Mouse (Mus musculus) embryo, embryonic 9.5 days (tissue): ENCODE results near the gene Bola1.
A peak's percentile ranks its signal among the peaks of the same experiment; 100 is the strongest.
"Not testable (repeated sequence)": the region's sequence is repeated elsewhere in the genome, so short reads cannot be mapped to it uniquely, and the experiment has no call there.

Experiments used
- DNase-seq: peaks from one replicate; pipeline ENCODE4 v3.0.0-alpha.2; 2017; ENCODE audit errors: extremely low spot score

Bola1 gene

GRCm38 (mm10) chr3:96226695-96227648 lies 7.5 kb upstream of the Bola1 start:
- no peak for DNase-seq

- no peak for DNase-seq
Observed at GRCm38 (mm10) chr3:96225421-96225820, 5.9 kb upstream of the Bola1 start.

DNA sequence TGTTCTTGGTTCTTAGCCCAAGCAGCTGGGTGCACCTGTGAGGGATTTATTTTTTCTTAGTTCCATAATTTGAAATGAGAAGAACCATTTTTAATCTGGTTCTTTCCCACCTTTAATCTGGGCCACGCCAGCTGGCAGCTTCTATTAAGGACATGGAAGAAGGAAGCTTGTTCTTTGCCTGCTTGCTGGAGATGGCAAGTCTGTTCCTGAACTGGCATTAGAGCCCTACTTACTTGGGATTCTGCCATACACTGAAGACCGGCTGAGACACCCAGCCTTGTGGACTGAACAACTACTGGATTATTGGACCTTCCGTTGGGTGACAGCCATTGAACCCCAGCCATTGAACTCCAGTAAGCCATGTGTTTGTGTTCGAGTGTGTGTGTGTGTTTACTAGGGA lies 3.3 kb upstream of the Bola1 start:
- no peak for DNase-seq

GRCm38 (mm10) chr3:96221640-96222038 lies 2.1 kb upstream of the Bola1 start:
- DNase-seq: no peak

DNA sequence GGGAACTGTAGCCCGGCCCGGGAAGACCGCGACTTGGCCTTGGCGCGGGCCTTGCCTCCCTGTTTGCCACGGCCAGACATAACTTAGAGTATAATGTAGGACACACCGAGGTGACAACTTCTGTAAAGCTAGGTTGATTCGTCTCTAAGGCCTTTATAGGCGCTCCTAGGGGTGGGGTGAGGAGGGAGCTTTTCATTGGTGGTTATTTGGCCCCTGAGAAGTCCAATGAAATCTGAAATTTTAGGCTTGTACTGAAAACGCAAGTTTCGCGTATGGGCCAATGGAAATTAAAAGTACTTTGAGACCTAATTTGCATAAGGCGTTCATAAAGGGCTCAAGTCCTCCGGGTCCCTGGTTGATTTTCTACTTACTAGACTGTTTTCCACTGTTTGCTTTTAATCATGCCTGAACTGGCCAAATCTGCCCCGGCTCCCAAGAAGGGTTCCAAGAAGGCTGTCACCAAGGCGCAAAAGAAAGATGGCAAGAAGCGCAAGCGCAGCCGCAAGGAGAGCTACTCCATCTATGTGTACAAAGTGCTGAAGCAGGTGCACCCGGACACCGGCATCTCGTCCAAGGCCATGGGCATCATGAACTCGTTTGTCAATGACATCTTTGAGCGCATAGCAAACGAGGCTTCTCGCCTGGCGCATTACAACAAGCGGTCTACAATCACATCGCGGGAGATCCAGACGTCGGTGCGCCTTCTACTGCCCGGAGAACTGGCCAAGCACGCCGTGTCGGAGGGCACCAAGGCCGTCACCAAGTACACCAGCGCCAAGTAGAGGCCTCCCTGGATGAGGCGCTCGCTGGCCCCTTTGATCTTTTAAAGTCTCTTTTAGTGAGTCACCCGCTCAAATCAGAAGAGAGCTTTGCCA lies 1.5 kb upstream of the Bola1 start, which contains the start of the genes Hist2h2ac and Hist2h2be:
Hist2h2ac (minus strand) TSS at position 116 of the 875 bp plus-strand sequence.
Hist2h2be (plus strand) TSS at position 355 of the 875 bp plus-strand sequence.
- DNase-seq: peak; percentile 94

- peak; percentile 82 for DNase-seq
Observed at GRCm38 (mm10) chr3:96220131-96220764, 739 bp upstream of the Bola1 start.

- no peak for DNase-seq
Observed at GRCm38 (mm10) chr3:96219191-96219641, 293 bp downstream of the Bola1 start.

DNA sequence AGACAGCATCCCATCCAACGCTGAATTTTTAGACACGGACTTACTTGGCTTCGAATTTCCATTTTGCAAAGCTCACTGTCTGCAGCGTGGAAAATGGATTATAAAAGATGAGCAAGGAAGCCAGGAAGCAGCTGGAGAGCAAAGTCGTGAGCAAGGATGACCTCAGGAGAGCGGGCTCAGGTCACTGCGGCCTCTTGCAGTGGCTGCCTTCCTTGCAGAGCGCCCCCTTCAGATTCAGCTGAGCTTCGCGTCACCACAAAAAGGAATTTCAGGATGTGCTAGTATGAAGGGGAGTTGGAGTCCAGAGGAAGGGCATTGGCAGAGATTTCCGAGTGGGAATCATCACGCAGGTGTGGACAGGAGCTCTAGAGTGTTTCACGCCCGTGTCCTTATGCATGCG lies 10.3 kb downstream of the Bola1 start:
- DNase-seq: no peak

DNA sequence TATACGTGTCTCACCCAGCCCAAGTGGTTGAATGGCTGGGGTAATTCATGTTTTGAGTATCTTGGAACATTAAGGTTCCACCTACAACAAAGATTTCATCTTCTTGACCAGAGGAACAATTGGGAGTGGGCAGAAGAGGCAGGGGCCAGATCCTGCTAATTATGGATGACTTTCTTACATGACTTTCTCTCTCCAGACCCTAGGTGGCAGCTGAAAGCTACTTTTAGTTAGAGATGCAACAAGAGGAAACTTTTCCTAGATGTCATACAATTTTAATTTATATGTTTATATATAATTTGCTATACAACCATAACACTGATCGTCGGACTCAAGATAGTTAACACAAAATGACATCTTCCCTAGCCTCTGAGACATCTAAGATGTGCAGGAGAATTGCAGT lies 11.7 kb downstream of the Bola1 start:
- no peak for DNase-seq

DNA sequence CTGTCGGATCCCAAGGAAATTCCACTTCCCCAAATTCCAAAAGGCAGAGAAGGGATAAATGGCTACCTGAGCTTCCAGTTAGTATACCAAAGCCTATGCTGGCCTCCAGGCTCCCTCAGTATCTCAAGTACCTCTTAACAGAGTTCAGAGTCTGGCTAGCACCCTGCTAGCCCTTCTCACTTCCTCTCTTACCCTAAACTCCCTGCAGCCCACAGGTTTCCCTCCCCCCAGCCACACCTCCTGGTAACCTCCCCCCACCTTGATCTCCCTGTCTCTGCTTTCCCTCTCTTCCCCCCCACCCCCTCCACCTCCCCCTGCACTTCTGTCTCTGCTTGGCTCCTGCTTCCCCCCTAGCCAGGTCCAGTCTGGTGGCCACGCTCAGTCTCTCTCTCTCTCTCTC lies 19.8 kb downstream of the Bola1 start:
- DNase-seq: no peak

DNA sequence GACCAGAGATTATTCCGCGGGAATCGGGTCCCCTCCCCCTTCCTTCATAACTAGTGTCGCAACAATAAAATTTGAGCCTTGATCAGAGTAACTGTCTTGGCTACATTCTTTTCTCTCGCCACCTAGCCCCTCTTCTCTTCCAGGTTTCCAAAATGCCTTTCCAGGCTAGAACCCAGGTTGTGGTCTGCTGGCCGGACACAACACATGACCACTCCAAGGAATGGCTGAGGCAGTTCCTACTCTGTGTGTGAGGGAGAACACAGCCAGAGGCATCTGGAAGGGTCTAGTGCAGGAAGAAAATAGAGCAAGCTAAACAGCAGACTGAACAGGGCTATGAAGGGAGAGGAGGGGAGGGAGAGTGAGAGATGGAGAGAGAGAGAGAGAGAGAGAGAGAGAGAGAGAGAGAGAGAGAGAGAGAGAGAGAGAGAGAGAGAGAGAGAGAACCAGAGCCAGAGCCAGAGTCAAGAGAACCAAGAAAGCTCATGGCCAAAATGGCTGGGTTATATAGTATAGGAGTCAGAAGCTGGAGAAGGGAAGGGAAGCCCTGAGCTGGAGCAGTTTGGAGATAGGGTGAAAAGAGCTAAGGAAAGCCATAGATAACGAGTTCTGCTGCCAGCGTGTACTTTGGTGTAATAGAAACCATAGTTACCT lies 20.8 kb downstream of the Bola1 start:
- not testable (repeated sequence) for DNase-seq

DNA sequence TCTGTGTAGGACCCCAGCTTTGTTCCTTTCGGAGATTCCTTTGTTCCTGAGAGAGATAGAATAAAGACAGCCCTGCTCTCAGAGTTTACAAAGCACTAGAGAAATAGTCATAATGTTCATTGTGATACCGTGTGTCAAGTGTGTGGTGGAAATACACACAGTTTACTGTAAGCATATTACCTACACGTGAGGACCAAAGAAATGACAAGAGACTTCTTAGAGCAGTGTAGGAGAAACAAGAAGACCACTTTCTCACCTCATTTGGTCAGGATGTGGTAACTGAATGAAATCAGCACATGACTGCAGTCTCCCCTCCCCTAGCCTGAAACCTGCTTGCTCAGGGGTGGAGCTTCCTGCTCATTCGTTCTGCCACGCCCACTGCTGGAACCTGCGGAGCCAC lies 21.3 kb downstream of the Bola1 start:
- no peak for DNase-seq

- DNase-seq: peak; percentile 90
Observed at GRCm38 (mm10) chr3:96197129-96197749, 22.3 kb downstream of the Bola1 start.

- no peak for DNase-seq
Observed at GRCm38 (mm10) chr3:96196437-96197128, 22.9 kb downstream of the Bola1 start.

DNA sequence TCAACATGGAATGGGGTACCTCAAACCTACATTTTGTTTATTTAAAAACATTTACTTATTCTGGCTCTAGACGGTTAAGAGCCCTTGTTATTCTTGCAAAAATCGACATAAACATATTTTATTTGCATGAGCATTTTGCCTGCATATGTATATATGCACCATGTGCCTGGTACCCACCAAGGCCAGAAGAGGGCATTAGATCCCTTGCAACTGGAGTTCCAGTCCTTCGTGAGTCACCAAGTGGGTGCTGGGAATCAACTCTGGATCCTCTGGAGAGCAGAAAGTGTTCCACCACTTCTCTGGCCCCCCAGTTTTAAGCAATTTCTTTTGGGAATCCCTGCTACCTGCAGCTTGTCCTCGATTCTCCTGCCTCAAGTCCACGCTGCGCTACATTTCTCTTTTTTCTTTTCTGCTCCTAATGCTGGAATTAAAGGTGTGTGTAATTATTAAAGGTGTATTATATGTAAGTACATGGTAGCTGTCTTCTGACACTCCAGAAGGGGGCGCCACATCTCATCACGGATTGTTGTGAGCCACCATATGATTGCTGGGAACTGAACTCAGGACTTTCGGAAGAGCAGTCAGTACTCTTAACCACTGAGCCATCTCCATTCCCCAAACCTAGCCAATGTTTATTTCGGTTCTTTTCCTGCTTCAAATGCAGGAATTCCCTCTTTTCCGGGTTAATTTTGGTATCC lies 23.7 kb downstream of the Bola1 start:
- no peak for DNase-seq

- DNase-seq: no peak
Observed at GRCm38 (mm10) chr3:96194966-96195365, 24.5 kb downstream of the Bola1 start.

DNA sequence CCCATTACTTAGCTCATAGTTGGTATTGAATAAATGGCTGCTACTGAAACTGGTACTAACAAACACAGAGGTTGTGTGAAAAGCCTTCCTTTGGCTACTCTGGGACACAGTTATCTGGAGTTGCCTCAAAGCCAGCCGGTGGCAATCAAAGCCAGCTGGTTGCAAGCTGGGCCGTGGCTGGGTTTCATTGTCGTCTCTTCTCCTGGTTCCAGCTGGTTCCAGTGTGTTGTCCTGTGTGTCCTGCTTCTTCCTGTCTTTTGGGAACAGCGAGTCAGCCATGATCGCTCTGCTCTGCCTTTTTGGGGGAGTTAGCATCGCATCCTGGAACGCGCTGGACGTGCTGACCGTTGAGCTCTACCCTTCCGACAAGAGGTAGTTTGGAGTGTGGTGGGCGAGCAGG lies 26.5 kb downstream of the Bola1 start:
- DNase-seq: no peak

DNA sequence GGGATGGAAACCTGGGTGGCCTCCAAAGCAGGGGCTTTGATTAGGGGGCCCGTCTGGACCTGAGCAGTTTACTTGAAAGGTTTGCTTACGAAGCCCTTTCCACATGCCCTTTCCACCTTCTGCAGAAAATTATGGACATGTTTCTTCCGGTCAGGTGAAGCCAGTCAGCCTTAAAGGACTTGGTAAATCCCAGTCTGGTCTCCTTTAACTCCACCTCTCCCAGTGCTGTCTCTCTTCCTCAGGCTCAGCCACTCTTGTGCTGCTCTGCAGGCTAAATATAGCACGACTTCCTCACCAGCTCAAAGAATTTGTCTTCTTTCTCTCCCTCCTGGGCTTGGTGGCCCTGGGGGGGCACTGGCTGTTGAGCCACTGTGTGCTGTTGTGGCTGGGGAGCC lies 37.1 kb downstream of the Bola1 start:
- no peak for DNase-seq

DNA sequence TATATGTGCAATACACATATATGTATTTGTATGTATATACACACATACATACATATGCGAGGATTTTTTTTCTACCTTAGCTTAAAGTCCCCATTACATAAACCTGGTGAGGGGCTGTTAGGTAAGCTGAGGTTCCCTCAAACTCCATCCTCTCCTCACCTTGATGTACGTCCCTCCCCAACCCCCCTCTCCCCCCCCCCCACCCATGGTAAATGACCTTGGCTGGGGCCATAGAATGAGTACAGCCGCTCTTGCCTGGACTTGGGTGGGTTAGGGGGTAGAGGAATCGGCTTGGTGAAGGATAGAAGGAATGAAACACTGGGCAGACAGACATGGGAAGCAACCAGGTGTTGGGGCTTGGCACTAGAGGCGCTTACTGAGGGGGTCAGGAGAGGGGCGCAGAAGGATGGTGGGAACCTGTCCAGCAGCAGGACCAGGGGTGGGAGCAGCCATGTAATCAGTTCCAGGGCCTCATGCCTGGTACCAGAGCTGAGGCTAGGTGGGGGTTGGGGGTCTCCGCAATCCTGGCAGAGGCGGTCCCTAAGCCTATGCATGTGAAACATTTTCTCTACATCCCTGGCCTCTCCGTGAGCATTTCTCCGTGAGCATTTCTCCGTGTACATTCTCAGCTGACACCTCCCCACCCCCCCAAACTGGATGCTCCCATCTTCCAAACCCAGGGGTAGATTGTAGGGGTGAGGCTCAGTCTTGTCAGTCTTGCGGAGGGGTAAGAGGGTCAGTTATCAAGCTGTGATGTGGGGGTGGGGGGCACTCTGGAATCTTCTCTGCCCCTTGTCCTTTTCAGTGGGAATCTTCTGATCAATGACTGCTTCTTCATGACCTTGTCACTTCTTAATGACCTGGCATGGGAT lies 37.8 kb downstream of the Bola1 start:
- no peak for DNase-seq
